Mouse (Mus musculus) kidney, postnatal 10 days (tissue): ENCODE data around the gene Slc22a12.

Experiments
- DNase-seq: peaks from one replicate; pipeline ENCODE4 v3.0.0; 2021; ENCODE audit warnings: mixed read lengths

Gene Slc22a12

GRCm38 (mm10) chr19:6491538-6491937 is 51.3 kb downstream of the Slc22a12 start:
- DNase-seq, result no peak

- DNase-seq, result peak; percentile 94
These were observed 53.8 kb downstream of the Slc22a12 start for GRCm38 (mm10) chr19:6489030-6489429.
